Mouse (Mus musculus) liver, adult (tissue): ENCODE data around the gene Dusp3.

Experiments
- GATA4 ChIP-seq: IDR thresholded peaks from 2 replicates; pipeline ENCODE4 v1.6.1; 2014; ENCODE audit warnings: mild to moderate bottlenecking, low read length; ENCODE audit not compliant: insufficient replicate concordance

The Dusp3 gene

DNA sequence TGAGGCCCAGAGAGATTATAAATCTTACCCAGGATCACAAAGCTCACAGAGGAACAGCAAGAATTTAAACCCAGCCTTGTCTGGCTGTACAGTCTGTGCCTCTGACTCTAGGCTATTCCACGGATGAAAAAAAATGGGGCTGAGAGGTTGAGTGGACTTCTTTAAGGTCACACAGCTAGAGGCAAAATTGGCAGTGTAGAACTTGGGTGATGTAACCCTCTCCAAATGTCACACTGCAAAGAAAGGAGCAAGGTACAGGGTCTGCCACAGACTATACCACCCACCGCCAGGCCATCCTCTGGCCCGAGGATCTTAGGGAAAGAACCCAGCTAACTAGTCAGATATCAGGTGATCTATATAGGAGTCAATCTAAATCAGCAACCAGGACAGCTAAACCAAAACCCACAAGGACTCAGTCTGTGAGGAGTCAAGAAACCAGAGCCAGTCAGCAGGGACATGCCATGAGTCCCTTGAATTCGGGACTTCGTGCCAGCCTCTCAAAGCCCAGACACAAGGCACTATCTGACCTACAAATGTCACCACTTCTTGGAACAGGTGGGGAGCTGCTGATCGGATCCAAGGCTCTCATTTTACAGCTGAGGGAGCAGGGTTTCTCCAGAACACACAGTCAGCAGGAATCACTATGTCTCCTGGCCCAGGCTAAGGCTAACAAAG, 37.4 kb upstream of the Dusp3 start:
- no peak for TF ChIP-seq GATA4

DNA sequence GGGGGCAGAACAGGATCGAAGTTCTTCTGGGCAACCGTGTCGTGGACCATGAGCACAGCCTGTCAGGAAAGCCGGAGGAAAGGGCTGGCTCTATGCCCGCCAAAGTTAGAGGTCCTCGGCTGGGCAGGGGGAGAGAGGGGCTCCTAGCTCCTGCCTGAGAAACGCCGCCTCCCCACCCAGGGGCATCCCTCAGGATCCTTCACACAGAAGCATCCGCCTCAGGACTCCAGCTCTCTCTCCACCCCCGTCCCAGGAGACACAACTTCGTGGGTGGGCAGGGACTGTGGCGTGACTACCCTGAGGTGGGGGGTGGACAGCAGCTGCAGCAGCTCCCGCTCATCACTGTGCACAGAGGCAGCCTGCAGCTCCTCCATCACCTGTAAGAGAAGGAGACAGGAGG, 36.6 kb upstream of the Dusp3 start:
- TF ChIP-seq GATA4 = no peak

DNA sequence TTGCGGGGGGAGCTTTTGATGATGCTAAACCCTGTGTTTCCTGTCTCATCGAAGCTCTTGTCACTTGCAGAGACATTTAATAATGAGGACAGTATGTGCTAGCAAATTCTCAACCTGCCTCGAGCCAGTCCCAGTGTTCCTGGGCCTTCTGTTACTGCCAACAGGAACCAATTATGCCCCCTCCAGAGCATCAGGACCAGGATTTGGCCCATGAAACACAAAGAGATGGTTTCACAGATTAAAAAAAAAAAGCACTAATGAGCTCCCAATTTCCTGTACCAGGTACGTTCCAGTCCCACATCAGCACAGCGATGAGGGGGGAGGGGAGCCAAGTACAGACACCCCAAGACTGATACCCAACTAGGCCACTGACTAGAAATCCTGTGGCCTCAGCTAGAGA, 34.4 kb upstream of the Dusp3 start:
- no peak for TF ChIP-seq GATA4

DNA sequence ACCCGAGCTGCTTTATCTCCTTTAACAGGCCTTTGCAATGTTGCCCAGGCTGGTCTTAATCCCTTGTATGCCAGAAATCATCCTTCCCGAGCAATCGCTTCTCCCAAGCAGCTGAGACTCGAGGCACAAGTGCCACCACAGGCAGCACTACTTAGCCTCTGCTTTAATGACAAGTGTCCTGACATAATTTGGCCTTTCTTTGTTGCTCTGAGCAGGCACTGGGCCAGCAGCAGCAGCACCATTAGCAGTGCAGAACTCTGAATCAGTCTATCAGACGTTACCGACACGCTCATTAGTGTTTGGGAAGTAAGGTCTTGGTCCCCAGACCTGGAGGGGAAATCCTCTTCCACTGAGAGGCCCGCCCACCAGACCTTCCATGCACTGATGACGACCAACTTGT, 32.9 kb upstream of the Dusp3 start:
- no peak for TF ChIP-seq GATA4

GRCm38 (mm10) chr11:102016136-102016535, 29.3 kb upstream of the Dusp3 start:
- no peak for TF ChIP-seq GATA4

- no peak for TF ChIP-seq GATA4
These were observed 28.7 kb upstream of the Dusp3 start for GRCm38 (mm10) chr11:102015472-102015871.

DNA sequence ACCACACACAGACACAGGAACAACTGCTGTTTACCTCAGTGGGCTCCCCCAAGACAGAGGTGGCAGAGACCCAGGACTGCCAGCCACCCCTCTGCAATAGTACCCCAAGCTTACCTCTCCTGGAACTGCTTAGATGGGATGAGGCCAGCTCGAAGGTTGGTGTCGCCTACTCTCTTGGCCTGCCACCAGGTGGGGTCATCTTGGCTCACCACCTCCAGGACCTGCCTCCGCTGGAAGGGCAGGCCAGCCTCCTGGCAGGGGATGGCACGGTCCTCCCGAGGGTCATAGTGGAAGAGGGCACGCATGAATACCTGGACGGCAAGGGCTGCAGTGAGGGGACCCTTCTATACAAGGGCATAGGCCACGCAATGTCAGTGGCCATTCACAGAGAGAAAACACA, 26.4 kb upstream of the Dusp3 start:
- no peak for TF ChIP-seq GATA4

- no peak for TF ChIP-seq GATA4
These were observed 24.7 kb upstream of the Dusp3 start for GRCm38 (mm10) chr11:102011510-102011909.

DNA sequence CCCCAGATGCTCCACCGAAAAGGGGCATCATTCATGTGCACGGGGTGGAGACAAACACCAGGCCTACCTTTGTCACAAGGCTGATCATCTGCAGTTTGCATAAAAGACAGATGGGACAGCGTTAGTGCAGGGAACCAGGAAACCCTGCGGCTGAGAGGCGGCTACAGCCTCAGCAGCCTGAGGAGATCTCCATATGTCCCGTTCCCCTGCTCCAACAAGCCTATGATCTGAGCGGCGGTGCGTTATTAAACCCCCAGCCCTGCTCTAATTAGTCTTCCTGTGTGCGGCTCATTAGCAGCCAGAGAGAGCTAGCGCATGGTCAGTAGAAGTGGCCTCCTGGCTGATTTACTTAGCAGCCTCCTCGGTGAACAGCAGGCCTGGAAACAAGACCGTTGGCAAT, 23.3 kb upstream of the Dusp3 start:
- TF ChIP-seq GATA4 = no peak

DNA sequence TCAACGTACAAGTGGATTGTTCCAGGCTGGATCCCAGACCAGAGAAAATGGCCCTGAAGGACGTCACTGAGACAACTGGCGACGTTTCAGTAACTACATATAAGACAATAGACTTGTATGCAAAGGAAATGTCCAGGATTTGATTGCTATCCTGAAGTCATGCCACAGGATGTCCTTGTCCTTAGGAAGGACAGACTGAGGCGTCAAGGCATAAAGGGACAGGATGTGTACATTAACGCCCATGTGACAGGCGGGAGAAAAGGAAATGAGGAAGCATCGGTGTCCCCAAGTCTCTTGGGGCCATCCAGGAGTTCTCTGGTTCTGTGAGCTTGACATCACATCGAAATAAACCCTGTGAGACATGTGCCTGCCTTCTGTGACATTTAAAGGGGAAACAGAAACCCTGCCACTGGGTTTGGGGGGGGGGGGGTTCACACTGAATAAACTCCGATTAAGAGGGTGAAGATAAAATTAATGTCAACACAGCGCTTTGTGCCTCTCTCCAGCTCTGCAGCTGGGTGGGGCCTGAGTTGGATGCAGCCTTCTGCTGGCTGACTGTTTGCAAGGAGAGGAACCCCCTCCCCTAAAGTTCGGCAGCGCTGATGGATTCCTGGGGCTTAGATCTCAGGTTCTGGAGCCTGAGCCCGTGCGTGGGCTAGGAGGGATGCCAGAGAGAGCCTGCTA, 22.3 kb upstream of the Dusp3 start:
- no peak; the same call in 1 of the 2 replicates for TF ChIP-seq GATA4

GRCm38 (mm10) chr11:102008372-102008771, 21.6 kb upstream of the Dusp3 start:
- TF ChIP-seq GATA4 = no peak

- TF ChIP-seq GATA4 = no peak
These were observed 19.9 kb upstream of the Dusp3 start for GRCm38 (mm10) chr11:102006688-102007087.

DNA sequence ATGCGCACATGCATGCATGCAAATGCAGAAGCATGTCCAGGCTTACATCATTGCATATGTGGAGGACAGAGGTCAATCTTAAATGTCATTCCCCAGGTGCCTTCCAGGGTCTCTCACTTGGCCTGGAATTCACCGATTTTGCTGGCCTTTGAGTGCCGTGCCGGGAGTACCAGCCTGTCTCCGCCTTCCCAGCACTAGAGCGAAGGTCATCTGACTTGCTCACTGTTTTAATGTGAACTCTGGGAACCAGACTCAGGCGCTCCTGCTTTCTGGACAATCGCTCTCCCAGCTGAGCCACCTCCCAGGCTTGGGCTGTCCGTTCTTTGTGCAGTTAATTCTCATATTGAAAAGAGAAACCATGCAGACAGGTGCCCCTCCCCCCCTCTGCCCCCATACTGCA, 19.5 kb upstream of the Dusp3 start:
- no peak for TF ChIP-seq GATA4

GRCm38 (mm10) chr11:102004251-102004650, 17.4 kb upstream of the Dusp3 start:
- TF ChIP-seq GATA4 = no peak

DNA sequence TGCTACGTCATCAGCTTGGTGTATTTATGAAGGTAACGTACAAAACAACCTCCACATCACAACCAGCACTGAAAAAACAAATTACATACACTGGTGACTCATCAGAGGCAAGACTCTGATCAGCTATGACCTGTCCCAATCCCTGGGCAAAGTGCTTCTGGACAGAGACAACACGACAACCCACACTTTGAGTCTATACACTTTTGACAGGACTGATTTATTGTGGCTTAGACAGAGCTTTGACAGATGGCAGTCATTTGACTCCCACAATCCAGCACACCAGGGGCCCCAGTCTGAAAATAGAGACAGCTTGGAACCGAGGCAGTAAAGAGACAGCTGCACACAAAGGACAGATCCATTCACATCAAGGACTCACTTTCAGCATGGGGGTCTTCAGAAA, 12.7 kb upstream of the Dusp3 start:
- TF ChIP-seq GATA4 = no peak

- no peak for TF ChIP-seq GATA4
These were observed 11.4 kb upstream of the Dusp3 start for GRCm38 (mm10) chr11:101998258-101998657.

DNA sequence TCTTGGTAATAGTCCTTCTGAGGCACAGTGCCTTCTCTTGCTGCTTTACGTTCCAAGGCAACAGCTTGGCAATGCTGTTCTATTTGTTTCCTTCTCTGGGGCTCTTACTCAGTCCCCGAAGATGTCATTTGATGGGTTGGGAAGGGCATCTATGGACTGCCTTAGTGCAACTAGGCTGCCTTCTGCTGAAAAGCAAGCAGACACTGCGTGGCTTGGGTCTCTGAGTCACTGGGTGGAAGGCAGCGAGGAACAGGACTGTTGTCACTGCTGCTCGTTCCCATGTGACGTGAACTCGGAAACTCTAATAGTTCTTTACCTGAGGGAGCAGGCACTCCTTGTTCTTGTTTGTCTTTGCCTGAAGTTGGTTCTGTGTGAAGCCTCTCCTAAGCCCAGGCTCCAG, 9.1 kb upstream of the Dusp3 start:
- no peak for TF ChIP-seq GATA4
